Mouse (Mus musculus): ENCODE measurements at regions not wholly inside any gene's neighbourhood (a gene's known extent, or its start where the extent isn't known, plus 50 kb on each side); places are given as distances from the start of the nearest gene placed in this dataset.

DNA sequence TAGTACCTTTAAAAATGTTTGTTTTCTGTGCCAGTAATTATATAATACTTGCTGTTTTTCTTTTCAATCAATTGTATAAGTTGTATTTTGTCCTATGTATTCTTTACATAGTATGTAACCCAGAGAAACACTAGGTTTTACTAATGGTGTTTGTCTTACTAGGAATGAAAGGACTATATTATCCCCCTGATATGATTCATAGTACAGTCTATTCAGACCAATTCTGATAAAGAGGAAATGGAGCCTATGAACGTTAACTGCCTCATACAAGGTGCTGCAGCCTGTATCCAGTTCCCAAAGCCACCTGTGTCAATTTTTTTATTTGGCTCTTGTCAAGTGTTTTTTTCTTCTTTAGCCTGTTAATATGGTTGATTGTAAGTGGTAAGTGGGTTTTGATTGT, 144.6 kb downstream of the Ahr start:
- TF ChIP-seq CTCF (conservative IDR thresholded peaks at IDR 0.05; ENCODE audit: insufficient read depth, insufficient read length, low read depth, low read length) (no peak), POLR2A (IDR thresholded peaks at IDR 0.05; ENCODE audit: low read depth, low read length) (no peak)
